Mouse (Mus musculus) lung, adult 2 months (tissue): ENCODE results near the gene Cwc25. TPM values are rescaled to one million over a fixed set of nuclear protein-coding genes. Genes with fewer than 3 reads are reported as not detected.
"Not testable (repeated sequence)": the region's sequence is repeated elsewhere in the genome, so short reads cannot be mapped to it uniquely, and the experiment has no call there.

Experiments
- DNase-seq: peaks from one replicate; pipeline ENCODE4 v3.0.0; 2022
- H3K4me1 ChIP-seq: fragments of 200-500 bp; 2 replicates; pipeline ENCODE4 v1.6.1; 2011; ENCODE audit warnings: low read length; ENCODE audit not compliant: control insufficient read depth, insufficient read depth
- H3K4me3 ChIP-seq: fragments of 200-500 bp; replicated peaks from 2 replicates; pipeline ENCODE3; 2011; ENCODE audit warnings: low read depth, mild to moderate bottlenecking, control low read depth, low read length; ENCODE audit errors: extremely low read depth
- CTCF ChIP-seq: fragments of 200-500 bp; IDR thresholded peaks from 2 replicates; pipeline ENCODE4 v1.5.1; 2011; ENCODE audit warnings: mild to moderate bottlenecking, low read length, control low read depth; ENCODE audit not compliant: insufficient read depth
- POLR2A ChIP-seq: fragments of 200-500 bp; IDR thresholded peaks from 2 replicates; pipeline ENCODE4 v1.6.1; 2011; ENCODE audit warnings: low read depth, mild to moderate bottlenecking, control low read depth, low read length, borderline replicate concordance; ENCODE audit errors: extremely low read depth
- WGBS: fragments of 180-500 bp; shearing (Covaris S2); methylation state at CpG from one replicate; pipeline ENCODE4 v1.1.7; 2018; 5-methylcytosine and 5-hydroxymethylcytosine counted together
- polyA plus RNA-seq: library from polyadenylated mRNA; depleted of rRNA; stranded (reverse); fragments of >200 nt; gene quantifications from 2 replicates; pipeline ENCODE4 v1.2.3, GENCODE M21; 2012

Gene Cwc25
- polyA plus RNA-seq, 1 experiment = 11.6 TPM

- Histone ChIP-seq H3K4me3 (no peak overlapping the region), H3K4me1 (peaks cover 9% of the 10 kb centered on the region)
- TF ChIP-seq POLR2A = no peak
- peak; percentile 49 for TF ChIP-seq CTCF
- DNase-seq = no peak
- WGBS = 51% methylated on average over 6 of the region's 6 CpGs
Measured at GRCm38 (mm10) chr11:97738703-97739102, 27.7 kb downstream of the Cwc25 start.

- Histone ChIP-seq H3K4me3 (no peak overlapping the region), H3K4me1 (peaks cover 9% of the 10 kb centered on the region)
- no peak for DNase-seq
- 55% methylated on average over 4 of the region's 4 CpGs for WGBS
- no peak for TF ChIP-seq POLR2A
- TF ChIP-seq CTCF = no peak
Measured at GRCm38 (mm10) chr11:97737600-97737999, 28.8 kb downstream of the Cwc25 start.

GRCm38 (mm10) chr11:97736645-97737044 is 29.7 kb downstream of the Cwc25 start:
- no peak for TF ChIP-seq CTCF
- no peak for TF ChIP-seq POLR2A
- WGBS = 86% methylated on average over 5 of the region's 5 CpGs
- no peak for DNase-seq

GRCm38 (mm10) chr11:97734810-97735209 is 31.5 kb downstream of the Cwc25 start:
- not testable (repeated sequence) for H3K4me3 ChIP-seq, DNase-seq, H3K4me1 ChIP-seq
- 75% methylated on average over 5 of the region's 5 CpGs for WGBS

More at GRCm38 (mm10) chr11:97736645-97737044, 29.7 kb downstream of the Cwc25 start:
- peaks cover 9% of the 10 kb centered on the region for H3K4me1 ChIP-seq
- no peak overlapping the region for H3K4me3 ChIP-seq

GRCm38 (mm10) chr11:97733689-97734088 is 32.7 kb downstream of the Cwc25 start:
- DNase-seq = no peak

GRCm38 (mm10) chr11:97728730-97729129 is 37.6 kb downstream of the Cwc25 start:
- 78% methylated on average over 7 of the region's 7 CpGs for WGBS
- Histone ChIP-seq H3K4me3 (no peak overlapping the region), H3K4me1 (peaks cover 4% of the 10 kb centered on the region; the same call in 1 of the 2 replicates)
- no peak for TF ChIP-seq POLR2A
- DNase-seq = no peak

More at GRCm38 (mm10) chr11:97733689-97734088, 32.7 kb downstream of the Cwc25 start:
- Histone ChIP-seq H3K4me3 (no peak overlapping the region), H3K4me1 (peaks cover 5% of the 10 kb centered on the region; the same call in 1 of the 2 replicates)
- TF ChIP-seq CTCF (no peak), POLR2A (no peak)
- 38% methylated on average over 10 of the region's 10 CpGs for WGBS

- DNase-seq = no peak
- WGBS = 69% methylated on average over 7 of the region's 7 CpGs
- Histone ChIP-seq H3K4me3 (no peak overlapping the region), H3K4me1 (no peaks in the 10 kb centered on the region)
- no peak for TF ChIP-seq POLR2A
- no peak for TF ChIP-seq CTCF
Measured at GRCm38 (mm10) chr11:97728311-97728710, 38.0 kb downstream of the Cwc25 start.

DNA sequence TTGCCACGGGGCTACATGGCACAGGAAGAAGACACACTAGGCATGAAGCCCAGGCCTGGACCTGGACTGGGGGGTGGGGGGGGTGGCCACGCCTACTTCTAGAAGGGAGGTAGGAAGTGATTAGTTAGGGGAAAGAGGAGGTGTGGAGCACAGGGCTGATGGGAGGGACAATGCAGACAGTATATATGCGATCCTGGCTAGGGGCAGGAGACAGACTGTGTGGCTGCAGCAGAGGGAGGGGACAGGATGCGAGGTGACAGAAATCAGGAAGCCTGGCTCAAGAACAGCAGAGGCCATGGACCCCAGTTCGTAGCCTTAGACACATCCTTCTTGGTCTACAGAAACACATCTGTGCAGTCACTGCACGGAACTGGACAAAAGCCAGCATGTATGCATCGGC is 42.6 kb downstream of the Cwc25 start:
- WGBS = 53% methylated on average over 7 of the region's 7 CpGs
- Histone ChIP-seq H3K4me3 (no peak overlapping the region), H3K4me1 (no peaks in the 10 kb centered on the region)
- no peak for DNase-seq
- TF ChIP-seq POLR2A (no peak), CTCF (no peak)

GRCm38 (mm10) chr11:97721338-97721737 is 45.0 kb downstream of the Cwc25 start:
- DNase-seq = no peak
- Histone ChIP-seq H3K4me1 (no peaks in the 10 kb centered on the region), H3K4me3 (no peak overlapping the region)
- TF ChIP-seq POLR2A (no peak), CTCF (no peak)
- WGBS = 90% methylated on average over 4 of the region's 4 CpGs

DNA sequence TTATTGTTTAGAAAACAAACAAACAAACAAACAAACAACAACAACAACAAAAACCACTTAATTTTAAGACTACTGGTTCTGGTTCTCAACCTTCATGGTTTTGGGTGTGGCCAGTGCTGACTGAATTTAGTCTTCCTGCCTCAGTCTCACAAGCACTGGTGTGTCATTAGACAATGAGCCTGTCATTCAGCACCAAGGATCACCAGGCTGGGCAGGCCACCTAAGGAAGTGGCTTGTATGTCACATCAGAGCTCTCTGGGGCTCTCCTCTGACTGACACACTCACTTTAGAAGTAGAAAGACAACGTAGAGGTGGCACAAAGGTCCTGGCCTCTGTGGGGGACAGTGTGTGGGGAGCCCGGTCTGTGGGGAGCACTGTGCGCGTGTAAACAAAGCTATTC is 47.3 kb downstream of the Cwc25 start:
- no peaks in the 10 kb centered on the region for H3K4me1 ChIP-seq
- WGBS = 72% methylated on average over 4 of the region's 4 CpGs
- no peak overlapping the region for H3K4me3 ChIP-seq
- no peak for DNase-seq
- TF ChIP-seq CTCF = no peak
- no peak for TF ChIP-seq POLR2A
